Mouse (Mus musculus) B cell, adult 2 months (primary cell): Measurements from ENCODE around the gene Nup133.
A peak's percentile ranks its signal among the peaks of the same experiment; 100 is the strongest.
"Not testable (repeated sequence)": the region's sequence is repeated elsewhere in the genome, so short reads cannot be mapped to it uniquely, and the experiment has no call there.

ENCODE experiments used
- DNase-seq, 2 experiments: peaks; one replicate each; pipeline ENCODE4 v3.0.0; 2022

Nup133 gene

GRCm38 (mm10) chr8:123948942-123949685 lies at the start of gene Nup133:
TSS of gene Nup133 (minus strand) at chr8:123949265.
- DNase-seq = peak; percentile 100

GRCm38 (mm10) chr8:123993997-123994396 lies 44.9 kb upstream of the Nup133 start:
- DNase-seq = no peak

GRCm38 (mm10) chr8:123993597-123993996 lies 44.5 kb upstream of the Nup133 start:
- DNase-seq = no peak

- DNase-seq = peak; percentile 20 to 31
These were observed 43.5 kb upstream of the Nup133 start for GRCm38 (mm10) chr8:123992587-123992986.

GRCm38 (mm10) chr8:123990277-123991049 lies 41.4 kb upstream of the Nup133 start:
- no peak for DNase-seq

- no peak for DNase-seq
These were observed 40.1 kb upstream of the Nup133 start for GRCm38 (mm10) chr8:123989128-123989527.

GRCm38 (mm10) chr8:123988605-123989038 lies 39.6 kb upstream of the Nup133 start:
- no peak for DNase-seq

GRCm38 (mm10) chr8:123982826-123983400 lies 33.8 kb upstream of the Nup133 start, which contains the start of gene Abcb10:
TSS of gene Abcb10 (minus strand) at chr8:123983122.
- DNase-seq = peak; percentile 73 to 81

- DNase-seq = no peak
These were observed 33.3 kb upstream of the Nup133 start for GRCm38 (mm10) chr8:123982291-123982793.

GRCm38 (mm10) chr8:123981674-123982073 lies 32.6 kb upstream of the Nup133 start:
- DNase-seq = no peak

GRCm38 (mm10) chr8:123980239-123980638 lies 31.2 kb upstream of the Nup133 start:
- no peak for DNase-seq

GRCm38 (mm10) chr8:123978926-123979325 lies 29.9 kb upstream of the Nup133 start:
- DNase-seq = no peak

- no peak for DNase-seq
These were observed 29.2 kb upstream of the Nup133 start for GRCm38 (mm10) chr8:123978166-123978838.

GRCm38 (mm10) chr8:123977499-123977898 lies 28.4 kb upstream of the Nup133 start:
- no peak for DNase-seq

- no peak for DNase-seq
These were observed 24.4 kb upstream of the Nup133 start for GRCm38 (mm10) chr8:123973495-123973894.

- DNase-seq = peak in 1 of 2 experiments; percentile 14
These were observed 17.8 kb upstream of the Nup133 start for GRCm38 (mm10) chr8:123966896-123967295.

- no peak for DNase-seq
These were observed 12.3 kb upstream of the Nup133 start for GRCm38 (mm10) chr8:123961371-123961770.

GRCm38 (mm10) chr8:123960556-123960955 lies 11.5 kb upstream of the Nup133 start:
- DNase-seq = not testable (repeated sequence)

GRCm38 (mm10) chr8:123960056-123960455 lies 11.0 kb upstream of the Nup133 start:
- DNase-seq = no peak

GRCm38 (mm10) chr8:123959473-123959872 lies 10.4 kb upstream of the Nup133 start:
- no peak for DNase-seq

GRCm38 (mm10) chr8:123958130-123958529 lies 9.1 kb upstream of the Nup133 start:
- DNase-seq = no peak

GRCm38 (mm10) chr8:123954246-123954645 lies 5.2 kb upstream of the Nup133 start:
- peak; percentile 51 to 53 for DNase-seq

GRCm38 (mm10) chr8:123953686-123954085 lies 4.6 kb upstream of the Nup133 start:
- DNase-seq = peak; percentile 60 to 70
